Mouse (Mus musculus): ENCODE data around the gene Nfat5. TPM values are rescaled to one million over a fixed set of nuclear protein-coding genes. Genes with fewer than 3 reads are reported as not detected.

The Nfat5 gene
- total and polyA plus RNA-seq, 3 experiments = 12.5 to 25.0 (median 22.5) TPM

- intact Hi-C loops (cut with DNase I) = no loop called here
- no peaks in the 10 kb centered on the region for H3K27me3 ChIP-seq (ENCODE audit: control insufficient read depth, insufficient read depth, low read length)
- 93% methylated on average over 16 of the region's 16 CpGs for WGBS
- TF ChIP-seq POLR2A (IDR thresholded peaks at IDR 0.05; ENCODE audit: insufficient read depth, low read depth, low read length) = no peak
- TF ChIP-seq CTCF (IDR thresholded peaks at IDR 0.05) = no peak
- no peak overlapping the region for H3K27ac ChIP-seq
- H3K4me1 ChIP-seq (ENCODE audit: control insufficient read depth, insufficient read depth, low read length) = peaks cover 4% of the 10 kb centered on the region
- no peak overlapping the region for H3K4me3 ChIP-seq
- peaks cover 1% of the 10 kb centered on the region; the same call in 1 of the 2 replicates for H3K36me3 ChIP-seq (ENCODE audit: control insufficient read depth, insufficient read depth, low read length)
- no peaks in the 10 kb centered on the region for H3K79me2 ChIP-seq (replicated peaks; ENCODE audit: control insufficient read depth, insufficient read depth, low read length)
- DNase-seq = no peak
- H3K9ac ChIP-seq (ENCODE audit: low read depth, low read length) = no peak overlapping the region
Observed at GRCm38 (mm10) chr8:107390476-107391135, 97.3 kb downstream of the Nfat5 start.

GRCm38 (mm10) chr8:107391136-107391516 lies 97.9 kb downstream of the Nfat5 start:
- H3K9ac ChIP-seq (ENCODE audit: low read depth, low read length) = no peak overlapping the region
- intact Hi-C loops (cut with DNase I) = no loop called here
- H3K36me3 ChIP-seq (ENCODE audit: control insufficient read depth, insufficient read depth, low read length) = no peaks in the 10 kb centered on the region
- H3K27me3 ChIP-seq (ENCODE audit: control insufficient read depth, insufficient read depth, low read length) = no peaks in the 10 kb centered on the region
- TF ChIP-seq POLR2A (IDR thresholded peaks at IDR 0.05; ENCODE audit: insufficient read depth, low read depth, low read length) (no peak), EP300 (IDR thresholded peaks at IDR 0.05; ENCODE audit: insufficient read depth, low read depth, low read length) (no peak), CTCF (IDR thresholded peaks at IDR 0.05) (no peak)
- WGBS = 69% methylated on average over 4 of the region's 4 CpGs
- peaks cover 4% of the 10 kb centered on the region for H3K4me1 ChIP-seq (ENCODE audit: control insufficient read depth, insufficient read depth, low read length)
- no peak overlapping the region for H3K4me3 ChIP-seq
- no peak for DNase-seq
- H3K27ac ChIP-seq = no peak overlapping the region
- no peaks in the 10 kb centered on the region for H3K79me2 ChIP-seq (replicated peaks; ENCODE audit: control insufficient read depth, insufficient read depth, low read length)

GRCm38 (mm10) chr8:107395397-107395796 lies 102.1 kb downstream of the Nfat5 start:
- TF ChIP-seq EP300 (IDR thresholded peaks at IDR 0.05; ENCODE audit: insufficient read depth, low read depth, low read length) = no peak
- TF ChIP-seq POLR2A (IDR thresholded peaks at IDR 0.05; ENCODE audit: insufficient read depth, low read depth, low read length) = no peak
- TF ChIP-seq CTCF (IDR thresholded peaks at IDR 0.05) = no peak
- Histone ChIP-seq H3K4me1 (ENCODE audit: control insufficient read depth, insufficient read depth, low read length) (no peaks in the 10 kb centered on the region; the same call in 1 of the 2 replicates), H3K9ac (ENCODE audit: low read depth, low read length) (no peak overlapping the region), H3K36me3 (ENCODE audit: control insufficient read depth, insufficient read depth, low read length) (no peaks in the 10 kb centered on the region), H3K79me2 (replicated peaks; ENCODE audit: control insufficient read depth, insufficient read depth, low read length) (no peaks in the 10 kb centered on the region), H3K4me3 (no peak overlapping the region), H3K27ac (no peak overlapping the region), H3K27me3 (ENCODE audit: control insufficient read depth, insufficient read depth, low read length) (no peaks in the 10 kb centered on the region)
- no peak for DNase-seq
- intact Hi-C loops (cut with DNase I) = no loop called here

- Histone ChIP-seq H3K4me1 (ENCODE audit: control insufficient read depth, insufficient read depth, low read length) (no peaks in the 10 kb centered on the region; the same call in 1 of the 2 replicates), H3K9ac (ENCODE audit: low read depth, low read length) (no peak overlapping the region), H3K79me2 (replicated peaks; ENCODE audit: control insufficient read depth, insufficient read depth, low read length) (no peaks in the 10 kb centered on the region), H3K27ac (peak overlapping the region; percentile 67), H3K4me3 (no peak overlapping the region), H3K27me3 (ENCODE audit: control insufficient read depth, insufficient read depth, low read length) (no peaks in the 10 kb centered on the region), H3K36me3 (ENCODE audit: control insufficient read depth, insufficient read depth, low read length) (no peaks in the 10 kb centered on the region)
- 73% methylated on average over 10 of the region's 10 CpGs for WGBS
- TF ChIP-seq CTCF (IDR thresholded peaks at IDR 0.05) = no peak
- TF ChIP-seq EP300 (IDR thresholded peaks at IDR 0.05; ENCODE audit: insufficient read depth, low read depth, low read length) = no peak
- TF ChIP-seq POLR2A (IDR thresholded peaks at IDR 0.05; ENCODE audit: insufficient read depth, low read depth, low read length) = no peak
- no peak for DNase-seq
- intact Hi-C loops (cut with DNase I) = no loop called here
Observed at GRCm38 (mm10) chr8:107396106-107396670, 102.9 kb downstream of the Nfat5 start.

- intact Hi-C loops (cut with DNase I) = no loop called here
- peak overlapping the region; percentile 9; the same call in 1 of the 2 replicates for H3K27ac ChIP-seq
- 44% methylated on average over 12 of the region's 12 CpGs for WGBS
- no peaks in the 10 kb centered on the region for H3K27me3 ChIP-seq (ENCODE audit: control insufficient read depth, insufficient read depth, low read length)
- H3K36me3 ChIP-seq (ENCODE audit: control insufficient read depth, insufficient read depth, low read length) = no peaks in the 10 kb centered on the region
- H3K4me3 ChIP-seq = no peak overlapping the region
- no peak overlapping the region for H3K9ac ChIP-seq (ENCODE audit: low read depth, low read length)
- H3K4me1 ChIP-seq (ENCODE audit: control insufficient read depth, insufficient read depth, low read length) = peaks cover under 1% of the 10 kb centered on the region
- DNase-seq = no peak
- no peak for TF ChIP-seq EP300 (IDR thresholded peaks at IDR 0.05; ENCODE audit: insufficient read depth, low read depth, low read length)
- no peak for TF ChIP-seq POLR2A (IDR thresholded peaks at IDR 0.05; ENCODE audit: insufficient read depth, low read depth, low read length)
- no peak for TF ChIP-seq CTCF (IDR thresholded peaks at IDR 0.05)
- H3K79me2 ChIP-seq (replicated peaks; ENCODE audit: control insufficient read depth, insufficient read depth, low read length) = no peaks in the 10 kb centered on the region
Observed at GRCm38 (mm10) chr8:107397665-107398064, 104.4 kb downstream of the Nfat5 start.

- Histone ChIP-seq H3K79me2 (replicated peaks; ENCODE audit: control insufficient read depth, insufficient read depth, low read length) (no peaks in the 10 kb centered on the region), H3K4me3 (no peak overlapping the region), H3K4me1 (ENCODE audit: control insufficient read depth, insufficient read depth, low read length) (peaks cover 5% of the 10 kb centered on the region), H3K9ac (ENCODE audit: low read depth, low read length) (no peak overlapping the region), H3K27ac (no peak overlapping the region), H3K36me3 (ENCODE audit: control insufficient read depth, insufficient read depth, low read length) (no peaks in the 10 kb centered on the region), H3K27me3 (ENCODE audit: control insufficient read depth, insufficient read depth, low read length) (no peaks in the 10 kb centered on the region)
- TF ChIP-seq EP300 (IDR thresholded peaks at IDR 0.05; ENCODE audit: insufficient read depth, low read depth, low read length) (no peak), CTCF (IDR thresholded peaks at IDR 0.05) (no peak), POLR2A (IDR thresholded peaks at IDR 0.05; ENCODE audit: insufficient read depth, low read depth, low read length) (no peak)
- WGBS = 31% methylated on average over 9 of the region's 9 CpGs
- intact Hi-C loops (cut with DNase I) = no loop called here
- DNase-seq = no peak
Observed at GRCm38 (mm10) chr8:107399495-107399894, 106.2 kb downstream of the Nfat5 start.
